Mouse (Mus musculus): ENCODE results near the gene Stac2. TPM values are rescaled to one million over a fixed set of nuclear protein-coding genes. Genes with fewer than 3 reads are reported as not detected.

The Stac2 gene
- total and polyA plus RNA-seq, 3 experiments, result 0.05 TPM; not detected in 2

GRCm38 (mm10) chr11:98001986-98002385, 51.3 kb downstream of the Stac2 start:
- H3K4me1 ChIP-seq (ENCODE audit: insufficient read depth, low read depth, low read length), result peaks cover 22% of the 10 kb centered on the region
- no peak for TF ChIP-seq GATA2 (IDR thresholded peaks at IDR 0.05; ENCODE audit: borderline replicate concordance, low read depth, low read length)
- TF ChIP-seq GATA1 (IDR thresholded peaks at IDR 0.05; ENCODE audit: borderline replicate concordance, low read length), result no peak
- TF ChIP-seq CTCF (IDR thresholded peaks at IDR 0.05; ENCODE audit: low read depth, low read length), result no peak
- no peak for TF ChIP-seq POLR2AphosphoS5 (IDR thresholded peaks at IDR 0.05; ENCODE audit: insufficient replicate concordance, low read depth, low read length)
- no peak for TF ChIP-seq TAL1 (conservative IDR thresholded peaks at IDR 0.05; ENCODE audit: low read depth, low read length)
- H3K36me3 ChIP-seq (replicated peaks), result no peaks in the 10 kb centered on the region
- no peak for DNase-seq (ENCODE audit: low spot score)
- ATAC-seq (ENCODE audit: extremely low read depth, insufficient number of reproducible peaks, low FRiP score, poor library complexity, severe bottlenecking), result no peak
- H3K9me3 ChIP-seq (replicated peaks), result no peaks in the 10 kb centered on the region
- peaks cover 44% of the 10 kb centered on the region for H3K27me3 ChIP-seq (ENCODE audit: insufficient read depth, low read length)
- H3K4me3 ChIP-seq (ENCODE audit: low read depth, low read length), result no peak overlapping the region

- peaks cover 47% of the 10 kb centered on the region for H3K27me3 ChIP-seq (ENCODE audit: insufficient read depth, low read length)
- H3K9me3 ChIP-seq (replicated peaks), result no peaks in the 10 kb centered on the region
- TF ChIP-seq GATA2 (IDR thresholded peaks at IDR 0.05; ENCODE audit: borderline replicate concordance, low read depth, low read length) (no peak), TAL1 (conservative IDR thresholded peaks at IDR 0.05; ENCODE audit: low read depth, low read length) (no peak), CTCF (IDR thresholded peaks at IDR 0.05; ENCODE audit: low read depth, low read length) (no peak), GATA1 (IDR thresholded peaks at IDR 0.05; ENCODE audit: borderline replicate concordance, low read length) (no peak), POLR2AphosphoS5 (IDR thresholded peaks at IDR 0.05; ENCODE audit: insufficient replicate concordance, low read depth, low read length) (no peak)
- no peaks in the 10 kb centered on the region for H3K36me3 ChIP-seq (replicated peaks)
- ATAC-seq (ENCODE audit: extremely low read depth, insufficient number of reproducible peaks, low FRiP score, poor library complexity, severe bottlenecking) (no peak), DNase-seq (ENCODE audit: low spot score) (no peak)
- peaks cover 22% of the 10 kb centered on the region for H3K4me1 ChIP-seq (ENCODE audit: insufficient read depth, low read depth, low read length)
- H3K4me3 ChIP-seq (ENCODE audit: low read depth, low read length), result no peak overlapping the region
Observed at GRCm38 (mm10) chr11:98001351-98001824, 51.9 kb downstream of the Stac2 start.

GRCm38 (mm10) chr11:98000378-98001140, 52.7 kb downstream of the Stac2 start:
- H3K27me3 ChIP-seq (ENCODE audit: insufficient read depth, low read length), result peaks cover 50% of the 10 kb centered on the region

GRCm38 (mm10) chr11:97999748-98000147, 53.5 kb downstream of the Stac2 start:
- DNase-seq (ENCODE audit: low spot score), result no peak
- TF ChIP-seq CTCF (IDR thresholded peaks at IDR 0.05; ENCODE audit: low read depth, low read length) (no peak), GATA1 (IDR thresholded peaks at IDR 0.05; ENCODE audit: borderline replicate concordance, low read length) (no peak), TAL1 (conservative IDR thresholded peaks at IDR 0.05; ENCODE audit: low read depth, low read length) (no peak), POLR2AphosphoS5 (IDR thresholded peaks at IDR 0.05; ENCODE audit: insufficient replicate concordance, low read depth, low read length) (no peak), GATA2 (IDR thresholded peaks at IDR 0.05; ENCODE audit: borderline replicate concordance, low read depth, low read length) (no peak)
- no peak overlapping the region for H3K4me3 ChIP-seq (ENCODE audit: low read depth, low read length)
- peaks cover 23% of the 10 kb centered on the region for H3K4me1 ChIP-seq (ENCODE audit: insufficient read depth, low read depth, low read length)
- H3K36me3 ChIP-seq (replicated peaks), result no peaks in the 10 kb centered on the region
- H3K27me3 ChIP-seq (ENCODE audit: insufficient read depth, low read length), result peaks cover 58% of the 10 kb centered on the region
- H3K9me3 ChIP-seq (replicated peaks), result no peaks in the 10 kb centered on the region
- ATAC-seq (ENCODE audit: extremely low read depth, insufficient number of reproducible peaks, low FRiP score, poor library complexity, severe bottlenecking), result no peak

More at GRCm38 (mm10) chr11:98000378-98001140, 52.7 kb downstream of the Stac2 start:
- TF ChIP-seq CTCF (IDR thresholded peaks at IDR 0.05; ENCODE audit: low read depth, low read length) (no peak), GATA2 (IDR thresholded peaks at IDR 0.05; ENCODE audit: borderline replicate concordance, low read depth, low read length) (no peak), GATA1 (IDR thresholded peaks at IDR 0.05; ENCODE audit: borderline replicate concordance, low read length) (no peak), POLR2AphosphoS5 (IDR thresholded peaks at IDR 0.05; ENCODE audit: insufficient replicate concordance, low read depth, low read length) (no peak), TAL1 (conservative IDR thresholded peaks at IDR 0.05; ENCODE audit: low read depth, low read length) (no peak)
- no peak for ATAC-seq (ENCODE audit: extremely low read depth, insufficient number of reproducible peaks, low FRiP score, poor library complexity, severe bottlenecking)
- no peak overlapping the region for H3K4me3 ChIP-seq (ENCODE audit: low read depth, low read length)
- DNase-seq (ENCODE audit: low spot score), result no peak
- peaks cover 22% of the 10 kb centered on the region for H3K4me1 ChIP-seq (ENCODE audit: insufficient read depth, low read depth, low read length)
- H3K36me3 ChIP-seq (replicated peaks), result no peaks in the 10 kb centered on the region
- no peaks in the 10 kb centered on the region for H3K9me3 ChIP-seq (replicated peaks)

- Histone ChIP-seq H3K9me3 (replicated peaks) (no peaks in the 10 kb centered on the region), H3K4me1 (ENCODE audit: insufficient read depth, low read depth, low read length) (peaks cover 29% of the 10 kb centered on the region), H3K4me3 (ENCODE audit: low read depth, low read length) (no peak overlapping the region), H3K27me3 (ENCODE audit: insufficient read depth, low read length) (peaks cover 64% of the 10 kb centered on the region), H3K36me3 (replicated peaks) (no peaks in the 10 kb centered on the region)
- ATAC-seq (ENCODE audit: extremely low read depth, insufficient number of reproducible peaks, low FRiP score, poor library complexity, severe bottlenecking) (no peak), DNase-seq (ENCODE audit: low spot score) (no peak)
- TF ChIP-seq POLR2AphosphoS5 (IDR thresholded peaks at IDR 0.05; ENCODE audit: insufficient replicate concordance, low read depth, low read length) (no peak), GATA1 (IDR thresholded peaks at IDR 0.05; ENCODE audit: borderline replicate concordance, low read length) (no peak), GATA2 (IDR thresholded peaks at IDR 0.05; ENCODE audit: borderline replicate concordance, low read depth, low read length) (no peak), TAL1 (conservative IDR thresholded peaks at IDR 0.05; ENCODE audit: low read depth, low read length) (no peak), CTCF (IDR thresholded peaks at IDR 0.05; ENCODE audit: low read depth, low read length) (no peak)
Observed at GRCm38 (mm10) chr11:97998898-97999608, 54.2 kb downstream of the Stac2 start.
